Mouse (Mus musculus): ENCODE results near the gene 4932414N04Rik.
"Not testable (repeated sequence)": the region's sequence is repeated elsewhere in the genome, so short reads cannot be mapped to it uniquely, and the experiment has no call there.

Gene 4932414N04Rik

DNA sequence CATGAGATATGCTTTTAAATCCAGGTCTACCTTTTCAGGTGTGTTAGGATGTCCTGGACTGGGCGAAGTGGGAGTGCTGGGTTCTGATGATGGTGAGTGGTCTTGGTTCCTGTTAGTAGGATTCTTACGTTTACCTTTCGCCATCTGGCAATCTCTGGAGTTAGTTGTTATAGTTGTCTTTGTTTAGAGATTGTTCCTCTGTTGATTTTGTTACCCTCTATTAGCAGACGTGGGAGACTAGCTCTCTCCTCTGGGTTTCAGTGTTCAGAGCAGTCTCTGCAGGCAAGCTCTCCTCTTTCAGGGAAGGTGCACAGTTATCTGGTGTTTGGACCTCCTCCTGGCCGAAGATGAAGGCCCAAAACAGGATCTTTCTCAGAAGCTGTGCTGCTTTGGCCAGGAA lies at the start of gene 4932414N04Rik:
4932414N04Rik (plus strand) TSS at position 301 of the 400 bp plus-strand sequence.
- DNase-seq (ENCODE audit: low read depth, low spot score), result not testable (repeated sequence)

DNA sequence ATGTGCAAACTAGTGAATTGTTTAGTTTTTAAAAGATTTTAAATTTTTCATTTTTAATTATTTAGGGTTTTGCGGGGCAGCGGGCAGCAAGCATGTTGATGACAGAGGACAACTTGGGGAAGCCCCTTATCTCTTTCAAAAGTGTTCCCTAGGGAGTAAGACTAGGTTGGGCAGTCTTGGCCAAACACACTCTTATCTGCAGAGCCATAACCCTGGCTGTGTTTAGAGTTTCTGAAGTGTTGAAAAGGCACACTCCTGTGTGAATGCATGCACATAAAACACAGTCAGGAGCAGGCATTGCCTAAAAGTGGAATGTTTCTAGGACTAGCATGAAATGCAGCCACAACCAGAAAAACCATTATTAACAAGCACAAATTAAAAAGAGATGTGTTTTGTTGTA lies 75.9 kb downstream of the 4932414N04Rik start:
- DNase-seq (ENCODE audit: low read depth, low spot score), result no peak

DNA sequence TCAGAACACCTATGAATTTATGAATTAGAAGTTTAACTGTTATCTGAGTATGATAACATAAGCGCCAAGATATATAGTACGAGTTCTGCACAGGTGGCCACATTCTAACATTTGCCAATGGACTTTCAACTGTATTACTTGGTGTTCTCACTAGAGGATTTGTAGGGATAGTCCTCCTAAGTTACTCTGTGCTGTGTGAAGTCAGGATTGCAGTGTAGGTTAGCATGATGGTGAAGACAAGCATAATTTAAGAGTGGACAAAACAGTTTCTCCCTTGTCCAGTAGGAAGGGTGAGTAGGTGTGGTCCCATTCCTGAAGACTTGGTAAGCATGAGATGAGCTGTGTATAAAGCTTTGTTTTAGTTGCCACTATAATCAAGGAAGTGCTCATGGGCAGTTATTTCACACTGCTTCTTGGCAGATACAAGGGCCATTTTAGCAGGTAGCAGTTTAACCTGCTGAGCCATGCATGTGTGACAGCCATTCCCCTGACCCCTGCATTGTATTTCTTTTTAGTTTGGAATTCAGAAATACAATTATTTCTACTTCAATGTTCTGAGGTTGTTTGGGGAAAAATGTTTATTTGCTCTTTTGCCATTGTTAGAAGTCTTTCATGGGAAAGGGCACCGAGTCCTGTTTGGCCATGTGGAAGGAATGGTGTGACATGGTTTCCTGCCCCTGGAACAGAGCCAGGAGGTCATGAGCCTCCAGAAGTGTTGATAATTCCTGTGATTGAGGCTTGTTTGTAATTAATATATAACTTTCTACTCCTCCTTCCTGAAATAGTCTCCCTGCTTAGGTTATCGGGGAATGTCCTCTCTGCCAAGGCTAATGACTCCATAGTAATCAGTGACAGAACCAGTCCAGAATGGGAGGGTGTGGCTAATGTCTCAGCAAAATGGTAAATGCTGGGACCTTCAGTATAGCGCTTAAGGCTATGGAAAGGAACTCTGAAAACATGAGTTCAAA lies 83.8 kb downstream of the 4932414N04Rik start:
- no peak for DNase-seq (ENCODE audit: low read depth, low spot score)

DNA sequence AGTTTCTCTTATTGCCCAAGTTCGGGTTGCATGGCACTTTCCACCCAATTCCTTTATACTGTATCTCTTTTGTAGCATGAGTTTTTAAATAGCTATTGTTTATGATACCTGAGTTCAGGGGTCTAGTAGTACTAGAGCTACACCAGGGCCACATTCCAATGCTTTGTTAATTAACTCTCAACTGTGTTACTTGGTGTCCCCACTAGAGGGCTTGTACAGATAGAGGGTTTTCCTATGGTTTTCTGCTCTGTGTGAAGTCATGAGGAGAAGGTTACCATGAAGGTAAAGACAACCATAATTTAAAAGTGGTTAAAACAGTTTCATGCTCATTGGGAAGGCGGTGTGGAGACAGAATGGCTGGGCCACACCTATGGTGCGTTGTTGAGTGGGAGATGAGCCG lies 88.3 kb downstream of the 4932414N04Rik start:
- no peak for DNase-seq (ENCODE audit: low read depth, low spot score)

DNA sequence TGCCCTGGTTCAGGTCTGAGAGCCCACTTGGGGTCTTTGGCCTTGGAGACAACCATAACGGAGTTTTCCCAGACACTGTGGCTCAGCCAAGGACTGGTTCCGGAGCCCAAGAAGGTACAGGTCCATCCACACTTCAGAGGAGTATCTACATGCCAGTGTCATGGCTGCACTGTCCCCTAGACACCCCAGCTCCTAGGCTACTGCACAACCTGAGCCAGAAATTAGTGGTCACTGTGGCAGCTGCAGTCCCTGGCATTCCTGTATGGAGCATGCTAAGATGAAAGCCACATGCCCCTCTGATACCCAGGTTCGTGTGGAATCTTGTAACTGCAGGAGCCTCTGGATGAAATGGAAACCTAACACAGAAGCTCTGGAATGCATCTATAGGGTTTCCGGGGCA lies 99.9 kb downstream of the 4932414N04Rik start:
- no peak for DNase-seq (ENCODE audit: low read depth, low spot score)

DNA sequence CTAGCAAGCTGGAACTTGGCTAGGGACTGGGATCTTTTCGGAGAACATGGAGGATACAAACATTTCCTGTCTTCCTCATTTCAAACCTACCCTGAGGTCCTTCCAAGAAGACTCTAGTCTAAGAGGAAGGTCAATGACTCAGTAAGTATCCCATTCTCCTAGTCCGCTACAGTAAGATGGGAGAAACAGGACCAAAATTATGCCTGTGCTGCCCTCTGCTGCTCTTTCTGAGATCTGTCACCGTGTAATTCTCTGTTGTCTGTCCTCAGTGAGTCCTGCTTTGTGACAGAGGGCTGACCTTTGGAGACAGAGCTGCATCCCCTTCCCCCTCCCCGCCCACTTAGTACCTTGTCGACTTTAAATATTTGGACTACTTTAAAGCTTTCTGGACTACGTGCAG lies 100.5 kb downstream of the 4932414N04Rik start:
- DNase-seq (ENCODE audit: low read depth, low spot score), result no peak

DNA sequence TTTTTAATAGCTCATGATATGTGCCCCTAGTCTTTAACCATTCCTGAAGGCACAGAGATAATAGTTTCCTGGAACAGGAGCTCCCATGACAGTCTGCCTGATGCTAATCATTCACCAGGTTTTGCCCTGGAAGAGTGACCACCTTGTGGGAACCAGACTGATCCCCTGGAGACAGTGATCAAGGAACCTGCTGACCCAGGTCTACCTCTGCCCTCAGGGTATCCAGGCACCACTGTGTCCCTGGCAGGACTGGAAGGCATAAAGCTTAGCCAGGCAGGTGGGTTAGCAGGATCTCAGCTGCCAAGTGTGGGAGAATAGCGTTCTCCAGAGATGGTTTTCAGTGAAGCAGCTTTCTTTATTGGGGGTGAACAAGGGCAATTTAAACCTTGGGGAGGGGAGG lies 109.1 kb downstream of the 4932414N04Rik start:
- DNase-seq (ENCODE audit: low read depth, low spot score), result no peak

DNA sequence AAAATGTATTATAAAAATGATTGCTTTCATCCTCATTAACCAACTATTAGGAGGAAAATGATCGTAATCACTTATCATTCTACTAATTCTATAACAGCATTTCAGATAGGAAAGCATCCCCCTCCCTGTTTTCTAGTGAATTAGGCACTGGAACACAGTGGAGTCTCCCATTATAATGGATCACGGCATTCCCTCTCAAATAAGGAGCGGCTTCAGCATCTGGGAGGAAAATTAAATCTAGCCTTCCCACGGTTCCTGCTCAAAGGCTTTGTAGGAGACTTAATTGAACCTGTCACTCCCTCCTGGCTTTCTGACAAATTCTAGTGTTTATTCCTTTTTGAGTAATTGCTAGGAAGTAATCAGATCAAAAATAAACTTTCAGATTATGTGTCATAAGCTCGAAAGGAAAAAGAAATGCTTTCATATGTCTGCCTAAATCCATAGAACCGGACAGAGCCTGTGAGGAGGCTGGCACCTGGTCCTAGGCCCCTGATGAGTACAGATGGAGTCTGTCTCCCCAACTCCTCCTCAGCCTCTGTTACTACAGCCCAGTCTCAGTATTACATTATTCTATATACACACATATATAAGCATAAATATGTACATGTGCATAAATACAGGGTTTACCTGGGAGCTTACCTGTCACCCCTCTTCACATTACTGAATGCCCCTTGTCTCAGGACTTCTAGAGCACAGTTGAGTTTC lies 111.1 kb downstream of the 4932414N04Rik start:
- no peak for DNase-seq (ENCODE audit: low read depth, low spot score)

DNA sequence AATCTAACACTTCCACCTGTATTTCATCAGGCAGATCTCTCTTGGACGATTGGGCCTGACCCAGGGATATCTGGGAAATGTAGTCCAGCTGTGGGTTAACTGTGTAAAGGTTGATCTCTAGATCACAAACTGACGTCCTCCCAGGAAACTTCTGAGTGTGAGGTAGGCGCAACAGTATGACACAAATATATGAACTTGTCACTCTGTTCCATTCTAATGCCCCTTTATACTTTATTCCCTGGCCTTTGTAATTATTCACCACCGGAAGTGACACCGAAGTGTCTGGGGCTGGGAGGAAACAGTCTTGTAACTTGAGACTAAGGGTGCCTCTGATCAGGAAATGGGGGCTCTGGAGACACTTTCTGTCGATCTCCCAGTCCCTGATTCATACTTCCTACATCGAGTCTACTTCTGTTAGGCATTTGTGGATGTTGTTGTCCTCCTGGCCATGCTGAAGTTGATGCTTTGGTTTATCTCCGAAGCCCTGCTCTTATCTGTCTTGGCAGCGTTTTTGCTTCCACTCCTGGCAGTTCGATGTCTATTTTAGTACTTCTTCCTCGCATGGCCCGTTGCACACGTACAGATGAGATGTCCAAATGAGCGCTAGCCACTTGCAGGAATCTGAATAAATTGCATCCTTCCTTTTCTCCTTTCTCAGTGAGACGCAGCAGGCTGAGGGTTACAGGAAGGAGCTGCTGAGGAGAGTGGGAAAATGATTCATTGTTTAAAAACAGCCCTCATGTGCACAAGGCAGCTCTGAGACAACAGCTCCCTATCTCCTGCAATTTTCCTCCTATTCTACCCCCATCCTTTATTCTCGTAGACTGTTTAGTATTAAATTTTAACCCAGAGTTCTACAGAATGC lies 126.2 kb downstream of the 4932414N04Rik start:
- no peak for DNase-seq (ENCODE audit: low read depth, low spot score)

DNA sequence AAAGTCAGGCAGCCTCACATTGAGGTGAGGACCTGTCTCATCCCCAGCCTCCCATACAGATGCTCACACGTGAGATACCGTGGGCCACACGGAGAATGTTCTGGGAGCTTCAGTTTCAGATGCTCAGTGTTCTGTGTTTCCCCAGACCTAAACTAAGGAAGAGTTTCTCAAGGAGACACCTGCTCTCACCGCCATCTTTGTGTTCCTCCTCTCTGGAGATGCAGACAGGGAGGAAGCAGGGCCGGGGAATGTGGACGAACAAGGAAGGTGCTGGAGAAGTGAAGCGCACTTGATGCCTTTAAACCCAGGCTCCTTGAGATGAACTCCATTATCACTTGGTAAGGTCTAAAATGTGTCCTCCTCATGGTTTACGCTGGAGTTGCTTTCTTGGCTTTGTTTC lies 127.4 kb downstream of the 4932414N04Rik start:
- DNase-seq (ENCODE audit: low read depth, low spot score), result not testable (repeated sequence)

DNA sequence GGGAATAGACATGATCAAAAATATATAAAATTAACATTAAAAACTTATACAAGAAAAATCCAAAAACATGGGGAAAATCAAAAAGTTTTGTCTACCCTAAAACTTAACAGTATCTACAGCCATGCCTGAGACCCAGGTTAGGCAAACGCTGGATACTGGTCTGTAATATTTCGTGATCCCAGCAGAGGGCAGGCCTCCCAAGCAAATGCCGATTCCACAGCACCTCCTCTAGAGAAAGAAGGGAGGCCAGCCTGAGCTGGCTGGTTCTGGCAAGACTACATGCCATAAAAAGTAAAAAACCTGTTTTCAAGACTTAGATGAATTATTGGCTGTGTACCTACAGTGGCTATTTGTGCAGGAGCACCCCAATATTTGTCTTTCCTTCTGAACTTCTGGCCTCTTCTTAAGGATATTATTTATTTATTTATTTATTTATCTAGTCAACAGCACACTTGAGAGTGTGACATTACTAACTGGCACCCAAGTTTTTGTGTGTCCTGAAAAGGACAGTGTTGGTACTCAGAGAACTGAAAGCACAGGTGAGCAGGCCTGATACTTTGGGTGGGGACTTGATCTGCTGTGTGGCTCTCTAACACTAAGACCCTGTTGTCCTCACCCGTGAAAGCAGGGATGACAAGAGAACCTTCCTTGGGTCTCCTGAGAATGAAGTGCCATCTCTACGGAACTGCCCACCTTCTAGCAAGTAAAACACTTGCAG lies 128.6 kb downstream of the 4932414N04Rik start:
- peak; percentile 20 for DNase-seq (ENCODE audit: low read depth, low spot score)

DNA sequence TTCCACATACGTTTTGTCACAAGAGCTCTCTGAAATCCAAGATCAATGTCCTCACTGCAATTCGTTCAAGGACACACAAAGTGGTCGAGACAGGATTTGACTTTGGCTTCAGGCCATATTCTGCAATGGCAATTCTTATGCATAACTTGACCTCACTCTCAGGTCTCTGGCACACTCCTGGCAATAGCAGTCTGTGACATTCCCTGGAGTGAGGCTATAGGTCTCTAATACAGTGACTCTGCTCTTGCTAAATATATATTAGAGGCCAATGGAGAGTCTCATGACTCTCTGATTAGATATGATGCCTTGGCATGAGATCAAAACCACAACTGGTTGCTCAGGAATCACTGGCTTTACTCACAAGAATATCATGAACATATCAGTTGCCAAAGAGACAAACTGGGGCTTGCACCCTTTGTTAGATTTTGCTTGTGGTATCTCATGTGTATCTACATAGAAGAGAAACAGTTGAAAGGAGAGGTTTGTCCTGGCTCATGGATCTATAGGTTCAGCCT lies 130.9 kb downstream of the 4932414N04Rik start:
- no peak for DNase-seq (ENCODE audit: low read depth, low spot score)

DNA sequence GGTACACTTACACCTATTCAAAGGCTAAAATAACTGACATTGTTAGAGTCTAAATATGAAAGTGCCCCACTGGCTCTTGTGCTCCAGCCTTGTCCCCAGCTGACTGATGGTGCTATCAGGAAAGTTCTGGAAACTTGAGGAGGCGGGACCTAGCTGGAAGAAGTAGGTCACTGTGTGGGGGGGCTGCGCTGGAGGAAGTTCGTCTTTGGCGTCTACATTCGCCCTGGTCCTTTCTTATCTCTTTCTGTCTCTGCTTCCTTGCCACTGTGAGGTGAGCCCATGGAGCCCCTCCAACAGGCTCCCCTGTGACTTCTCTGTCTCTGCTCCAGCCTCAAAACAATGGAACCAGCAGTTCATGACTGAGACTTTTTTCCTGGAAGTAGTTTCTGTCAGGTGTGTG lies 136.0 kb downstream of the 4932414N04Rik start:
- no peak for DNase-seq (ENCODE audit: low read depth, low spot score)

DNA sequence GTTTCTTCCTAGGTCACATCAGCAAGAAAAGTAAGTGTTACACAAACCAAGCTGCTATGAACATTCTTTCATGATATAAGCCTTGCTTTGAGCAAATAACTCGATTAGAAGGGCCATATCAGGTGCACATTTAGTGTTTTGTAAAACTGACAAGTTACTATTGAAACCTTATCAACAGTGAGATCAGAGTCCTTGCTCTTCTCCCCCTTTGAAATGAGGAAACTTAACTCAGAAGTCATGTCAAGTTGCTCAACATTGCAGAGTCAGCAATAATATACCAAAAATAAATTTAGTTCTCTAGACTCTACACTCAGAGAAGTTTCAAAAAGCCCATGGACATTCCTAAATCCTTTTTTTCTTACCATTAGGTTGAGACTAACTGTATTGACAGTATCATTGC lies 137.2 kb downstream of the 4932414N04Rik start:
- DNase-seq (ENCODE audit: low read depth, low spot score), result no peak

DNA sequence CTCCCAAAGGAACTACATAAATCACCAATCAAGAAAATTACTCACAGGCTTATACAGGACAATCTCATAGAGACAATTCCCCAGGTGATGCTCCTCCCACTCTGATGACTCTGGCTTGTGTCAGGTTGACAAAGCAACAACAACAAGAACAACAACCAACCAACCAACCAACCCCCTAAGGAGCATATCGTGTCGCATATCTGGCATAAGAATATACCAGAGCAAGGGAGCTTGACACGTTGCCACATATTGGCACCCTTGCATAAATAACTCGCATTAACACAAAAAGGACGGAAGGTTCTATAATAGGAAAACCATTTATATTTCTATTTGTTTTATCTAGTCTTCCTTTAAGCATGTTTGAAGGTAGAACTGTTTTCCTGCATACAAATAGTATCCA lies 137.9 kb downstream of the 4932414N04Rik start:
- no peak for DNase-seq (ENCODE audit: low read depth, low spot score)

DNA sequence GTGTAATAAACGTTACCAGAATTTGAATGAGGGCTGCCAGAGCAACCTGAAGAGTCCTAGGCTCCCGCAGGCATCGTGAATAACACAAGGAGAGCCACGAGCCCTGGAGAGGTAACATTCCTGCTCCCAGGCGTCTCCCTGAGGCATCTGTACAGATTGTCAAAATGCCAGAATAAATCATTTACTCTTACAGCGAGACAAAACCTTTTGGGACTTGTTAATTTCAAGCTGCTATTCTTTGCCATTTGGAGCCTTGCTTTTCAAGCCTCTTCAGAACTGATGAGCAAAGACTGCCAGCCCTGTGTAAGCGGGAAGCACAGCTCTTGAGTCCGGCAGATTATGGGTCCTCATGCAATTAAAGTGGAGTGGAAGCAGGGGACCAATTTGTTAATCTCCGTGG lies 138.3 kb downstream of the 4932414N04Rik start:
- no peak for DNase-seq (ENCODE audit: low read depth, low spot score)

DNA sequence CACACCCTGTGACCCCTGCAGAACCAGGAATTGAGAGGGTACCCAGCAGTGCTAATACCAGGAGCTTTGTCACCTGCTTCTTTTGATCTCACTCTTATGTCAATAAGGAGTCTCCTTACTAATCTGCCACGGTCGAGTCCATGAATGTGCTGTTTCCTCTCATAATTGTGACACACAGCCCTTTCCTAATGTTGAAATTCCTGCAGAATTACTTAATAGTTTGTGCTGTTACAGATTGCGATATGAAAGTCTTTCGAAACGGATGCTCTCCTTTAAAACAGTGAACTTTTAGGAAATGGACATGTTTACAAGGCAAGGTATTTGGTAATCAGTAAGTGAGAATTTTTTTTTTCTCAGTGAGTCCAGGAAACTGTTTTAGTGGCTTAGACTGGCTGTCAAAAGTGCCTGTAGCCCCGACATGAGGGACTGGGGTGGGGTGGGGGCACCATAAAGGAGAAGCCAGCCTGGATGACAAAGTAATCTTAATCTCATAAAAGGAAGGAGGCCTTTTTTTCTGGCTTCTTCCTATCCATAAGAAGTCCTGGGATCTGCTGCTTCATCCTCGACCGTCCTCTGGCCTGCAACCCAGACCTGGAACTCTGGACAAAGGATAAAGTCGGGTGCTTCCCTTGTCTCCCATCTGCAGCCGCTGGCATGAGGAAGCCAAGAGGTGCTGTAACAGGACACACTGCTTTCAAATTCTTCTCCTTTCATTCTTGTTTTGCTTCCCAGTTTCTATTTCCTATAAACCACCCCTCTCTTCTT lies 139.9 kb downstream of the 4932414N04Rik start:
- DNase-seq (ENCODE audit: low read depth, low spot score), result no peak

DNA sequence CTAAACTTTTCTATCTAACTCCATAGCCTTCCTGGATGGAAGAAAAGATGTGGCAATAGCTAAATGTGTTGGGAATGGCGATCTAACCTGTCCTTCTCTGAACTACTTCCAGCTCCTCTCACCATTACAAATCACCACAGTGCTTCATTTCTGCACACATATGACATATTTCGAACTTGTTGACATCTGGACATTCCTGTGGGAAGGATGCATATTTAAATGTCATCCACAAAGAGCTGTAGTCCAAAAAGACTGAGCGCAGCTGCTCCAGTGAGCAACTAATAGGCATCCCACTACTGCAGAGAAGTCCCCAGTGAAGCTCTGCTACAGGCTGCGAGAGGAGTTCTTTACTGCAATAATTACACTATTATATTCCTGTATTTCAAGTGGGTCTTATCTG lies 140.8 kb downstream of the 4932414N04Rik start:
- DNase-seq (ENCODE audit: low read depth, low spot score), result no peak
